In genomic region chr19:37697335-37697636, GRCm38 (mm10) we compare ENCODE assay signal across 8 mouse cellular contexts. TPM values are rescaled to one million over a fixed set of nuclear protein-coding genes. Genes with fewer than 3 reads are reported as not detected.
DNase-seq lines count a peak whose midpoint lies in the region; ATAC-seq and TF ChIP-seq lines count a peak whose summit lies in the region.

No protein-coding gene starts in this region.

- no peak for TF ChIP-seq CTCF in ES-Bruce4 (IDR thresholded peaks at IDR 0.05; ENCODE audit: low read depth, low read length)
- TF ChIP-seq CTCF in liver, postnatal 0 days (IDR thresholded peaks at IDR 0.05; ENCODE audit: low read depth), result no peak
- no peak for TF ChIP-seq CTCF in thymus, adult 2 months (IDR thresholded peaks at IDR 0.05; ENCODE audit: borderline replicate concordance, control insufficient read depth, extremely low read depth, insufficient read depth, low read length, poor library complexity)

- peak overlapping the region; percentile 57 for H3K4me3 ChIP-seq in heart, embryonic 10.5 days
- H3K4me3 ChIP-seq in ES-Bruce4 (ENCODE audit: low read depth, low read length), result peak overlapping the region; percentile 41
- peak overlapping the region; percentile 28 for H3K4me3 ChIP-seq in hindbrain, embryonic 12.5 days
- peak overlapping the region; percentile 40 for H3K4me3 ChIP-seq in liver, postnatal 0 days (ENCODE audit: low read depth, low read length)
- no peak overlapping the region for H3K4me3 ChIP-seq in thymus, adult 2 months (ENCODE audit: control insufficient read depth, insufficient read depth, low read length)

- H3K4me1 ChIP-seq in heart, embryonic 10.5 days, result peaks cover 50% of the 10 kb centered on the region
- no peaks in the 10 kb centered on the region for H3K4me1 ChIP-seq in ES-Bruce4 (ENCODE audit: control insufficient read depth, insufficient read depth, low read length)
- peaks cover 37% of the 10 kb centered on the region for H3K4me1 ChIP-seq in hindbrain, embryonic 12.5 days
- peaks cover 21% of the 10 kb centered on the region for H3K4me1 ChIP-seq in liver, postnatal 0 days (ENCODE audit: insufficient read depth)
- H3K4me1 ChIP-seq in thymus, adult 2 months (replicated peaks; ENCODE audit: control insufficient read depth, insufficient read depth, low read length), result no peaks in the 10 kb centered on the region

- ATAC-seq in hindbrain, embryonic 12.5 days (ENCODE audit: low FRiP score), result no peak
- no peak for ATAC-seq in liver, postnatal 0 days

- intact Hi-C loops in heart, postnatal 10 days (cut with DNase I), result no loop called here

- no peak for DNase-seq in heart, embryonic 10.5 days (ENCODE audit: low spot score)
- no peak for DNase-seq in heart, postnatal 10 days
- no peak for DNase-seq in liver, postnatal 0 days
- no peak for DNase-seq in right cerebral cortex, postnatal 4 days
- no peak for DNase-seq in layer of hippocampus, postnatal 25 days (ENCODE audit: extremely low spot score in 1 of 2, low spot score in 1 of 2)
- no peak for DNase-seq in thymus, adult 2 months

- H3K27ac ChIP-seq in heart, embryonic 10.5 days, result no peak overlapping the region
- no peak overlapping the region for H3K27ac ChIP-seq in ES-Bruce4 (ENCODE audit: insufficient read depth, low read length)
- H3K27ac ChIP-seq in hindbrain, embryonic 12.5 days, result no peak overlapping the region
- H3K27ac ChIP-seq in liver, postnatal 0 days (ENCODE audit: low read depth), result no peak overlapping the region
- H3K27ac ChIP-seq in thymus, adult 2 months (ENCODE audit: control insufficient read depth, insufficient read depth, low read length), result no peak overlapping the region

- H3K9ac ChIP-seq in ES-Bruce4 (ENCODE audit: low read depth, poor library complexity, severe bottlenecking), result peak overlapping the region; percentile 47
- no peak overlapping the region; the same call in 1 of the 2 replicates for H3K9ac ChIP-seq in hindbrain, embryonic 12.5 days
- no peak overlapping the region for H3K9ac ChIP-seq in liver, postnatal 0 days (replicated peaks)

- TF ChIP-seq POLR2A in ES-Bruce4 (IDR thresholded peaks at IDR 0.05; ENCODE audit: insufficient read depth, low read length), result no peak
- no peak for TF ChIP-seq POLR2A in thymus, adult 2 months (IDR thresholded peaks at IDR 0.05; ENCODE audit: control insufficient read depth, extremely low read depth, insufficient read depth, low read length, poor library complexity)

- no peaks in the 10 kb centered on the region for H3K36me3 ChIP-seq in heart, embryonic 10.5 days
- H3K36me3 ChIP-seq in ES-Bruce4 (ENCODE audit: control insufficient read depth, insufficient read depth, low read length, poor library complexity, severe bottlenecking), result no peaks in the 10 kb centered on the region
- no peaks in the 10 kb centered on the region for H3K36me3 ChIP-seq in hindbrain, embryonic 12.5 days
- H3K36me3 ChIP-seq in liver, postnatal 0 days (replicated peaks; ENCODE audit: insufficient read depth, low read length), result no peaks in the 10 kb centered on the region
- no peaks in the 10 kb centered on the region for H3K36me3 ChIP-seq in thymus, adult 2 months (ENCODE audit: control insufficient read depth, insufficient read depth, low read length)

- no peaks in the 10 kb centered on the region for H3K9me3 ChIP-seq in heart, embryonic 10.5 days
- no peaks in the 10 kb centered on the region for H3K9me3 ChIP-seq in ES-Bruce4 (replicated peaks; ENCODE audit: control insufficient read depth, insufficient read depth, low read length, poor library complexity, severe bottlenecking)
- H3K9me3 ChIP-seq in hindbrain, embryonic 12.5 days (replicated peaks), result no peaks in the 10 kb centered on the region
- no peaks in the 10 kb centered on the region for H3K9me3 ChIP-seq in liver, postnatal 0 days (ENCODE audit: low read length)

- H3K27me3 ChIP-seq in heart, embryonic 10.5 days (ENCODE audit: insufficient read depth, poor library complexity, severe bottlenecking), result peaks cover 100% of the 10 kb centered on the region
- peaks cover 22% of the 10 kb centered on the region for H3K27me3 ChIP-seq in ES-Bruce4 (ENCODE audit: control insufficient read depth, insufficient read depth, low read length, poor library complexity, severe bottlenecking)
- H3K27me3 ChIP-seq in hindbrain, embryonic 12.5 days, result peaks cover 98% of the 10 kb centered on the region
- H3K27me3 ChIP-seq in liver, postnatal 0 days (ENCODE audit: insufficient read depth, low read length), result peaks cover 83% of the 10 kb centered on the region
- H3K27me3 ChIP-seq in thymus, adult 2 months (ENCODE audit: control insufficient read depth, insufficient read depth, low read length), result peaks cover 16% of the 10 kb centered on the region

- H3K4me2 ChIP-seq in hindbrain, embryonic 12.5 days (replicated peaks), result peak overlapping the region; percentile 50
- H3K4me2 ChIP-seq in liver, postnatal 0 days (ENCODE audit: low read depth, low read length), result peak overlapping the region; percentile 66

- under 1% methylated on average over 18 of the region's 18 CpGs for WGBS in heart, embryonic 10.5 days
- WGBS in hindbrain, embryonic 12.5 days, result 0% methylated on average over 18 of the region's 18 CpGs
- WGBS in liver, postnatal 0 days (ENCODE audit: insufficient replicate concordance), result 1% methylated on average over 18 of the region's 18 CpGs
- WGBS in thymus, adult 2 months, result 5% methylated on average over 18 of the region's 18 CpGs

- TF ChIP-seq EP300 in ES-Bruce4 (IDR thresholded peaks at IDR 0.05; ENCODE audit: insufficient read depth, low read depth, low read length), result no peak
- no peak for TF ChIP-seq EP300 in liver, postnatal 0 days (IDR thresholded peaks at IDR 0.05; ENCODE audit: low read depth)

RNA-seq across cellular contexts. Expression of gene Cyp26a1, which starts 0.3 kb away (rescaled TPM):
- 2.2 and 3.4 TPM in 2 replicates for polyA plus RNA-seq in heart, embryonic 10.5 days (2016; fragmentation: Nextera tagmentation; extraction: Ambion mirVana)
- total RNA-seq in heart, postnatal 10 days (2021), result under 1 TPM; 0.43 to 0.62 TPM
- 5.3 and 7.8 TPM in 2 replicates for polyA plus RNA-seq in ES-Bruce4 (2011; ENCODE audit: insufficient read depth, insufficient read length, low read depth, missing spikeins)
- polyA plus RNA-seq in hindbrain, embryonic 12.5 days (2016; fragmentation: Nextera tagmentation; extraction: Ambion mirVana), result 7.9 and 14.2 TPM in 2 replicates
- 0.21 and 0.25 TPM in 2 replicates for polyA plus RNA-seq in liver, postnatal 0 days (2015; fragmentation: Nextera tagmentation; extraction: Ambion mirVana)
- total RNA-seq in layer of hippocampus, postnatal 25 days (2021), result under 1 TPM; 0.26 to 0.86 TPM
- polyA plus RNA-seq in thymus, adult 2 months (2012; rRNA removed), result 2.3 and 2.8 TPM in 2 replicates

RNA-seq across cellular contexts. Expression of gene Cyp26c1, which starts 11.9 kb away (rescaled TPM):
- polyA plus RNA-seq in heart, embryonic 10.5 days (2016; fragmentation: Nextera tagmentation; extraction: Ambion mirVana), result 0.10 and 0.21 TPM in 2 replicates
- total RNA-seq in heart, postnatal 10 days (2021), result not detected
- 0.34 and 0.50 TPM in 2 replicates for polyA plus RNA-seq in ES-Bruce4 (2011; ENCODE audit: insufficient read depth, insufficient read length, low read depth, missing spikeins)
- polyA plus RNA-seq in hindbrain, embryonic 12.5 days (2016; fragmentation: Nextera tagmentation; extraction: Ambion mirVana), result 1.8 and 2.0 TPM in 2 replicates
- polyA plus RNA-seq in liver, postnatal 0 days (2015; fragmentation: Nextera tagmentation; extraction: Ambion mirVana), result not detected in 2 replicates
- total RNA-seq in layer of hippocampus, postnatal 25 days (2021), result under 1 TPM; 0.15 to 0.28 TPM
- 0.13 and 0.28 TPM in 2 replicates for polyA plus RNA-seq in thymus, adult 2 months (2012; rRNA removed)
